1 mouse cellular context compared by ENCODE assay signal in the genomic region with DNA sequence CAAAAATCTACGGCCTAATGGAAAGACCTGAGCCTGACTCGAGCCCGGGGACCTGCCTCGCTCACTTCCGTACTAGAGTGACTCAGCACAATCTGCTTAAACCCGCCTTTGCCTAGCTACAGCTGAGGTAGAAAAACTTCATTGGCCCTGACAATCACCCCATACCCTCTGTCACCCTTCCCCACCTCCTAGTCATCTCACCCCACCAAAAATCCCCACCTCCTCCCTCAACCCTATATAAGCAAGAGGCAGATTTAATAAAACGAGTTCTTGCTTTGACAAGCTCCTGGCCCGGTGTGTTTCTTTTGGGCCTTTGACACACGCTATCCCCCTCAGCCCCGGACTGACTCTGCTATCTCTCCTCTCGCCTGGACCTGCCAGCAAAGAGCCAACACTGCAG.
A peak's percentile ranks its signal among the peaks of the same experiment; 100 is the strongest.
TF ChIP-seq lines count a peak whose summit lies in the region.

No protein-coding gene starts in this region.

TF ChIP-seq in CH12.LX, 34 proteins besides CTCF, POLR2A, EP300 and RAD21 (continued from another document):
- TF ChIP-seq GABPA (IDR thresholded peaks at IDR 0.05; ENCODE audit: insufficient replicate concordance, low read depth, low read length) (peak; percentile 51), TCF12 (IDR thresholded peaks at IDR 0.05; ENCODE audit: low read depth, low read length) (0 out of 2 replicates have a peak, but pooled peaks have one; percentile 26), ELF1 (IDR thresholded peaks at IDR 0.05; ENCODE audit: low read depth, low read length) (no peak), MYC (IDR thresholded peaks at IDR 0.05; ENCODE audit: low read depth, low read length) (no peak), ZNF384 (IDR thresholded peaks at IDR 0.05; ENCODE audit: low read depth, low read length) (no peak), CHD1 (IDR thresholded peaks at IDR 0.05; ENCODE audit: low read depth, low read length) (no peak)
